16 mouse cellular contexts compared by ENCODE assay signal in genomic region chr7:132777117-132777516, GRCm38 (mm10). TPM values are rescaled to one million over a fixed set of nuclear protein-coding genes. Genes with fewer than 3 reads are reported as not detected.
DNase-seq lines count a peak whose midpoint lies in the region; ATAC-seq lines count a peak whose summit lies in the region.
"Had no signal": no experiment of that assay in that cellular context is flagged by ENCODE, and none has a peak within 500 bp of the region (broad histone marks: within the 10 kb centered on the region; RNA-seq: fewer than 3 reads in every experiment).

No protein-coding gene starts in this region.

- WGBS in liver, embryonic 11.5 days: 84% methylated on average over 7 of the region's 7 CpGs

- DNase-seq in kidney, adult 9 months: peak; percentile 41
- no peak for DNase-seq in kidney, adult 8-10 months
- peak; percentile 5 for DNase-seq in 416B (ENCODE audit: low read depth)
- no peak for DNase-seq in liver, embryonic 11.5 days (ENCODE audit: low spot score)
- no peak for DNase-seq in T-cell, adult 2 months (ENCODE audit: low spot score)
- DNase-seq in B cell, adult 2 months: no peak
- DNase-seq: cerebellum, adult 18-20 months; embryo, embryonic 11 days; gastrocnemius, postnatal 36 days; midbrain, embryonic 14.5 days; spleen, adult 18-20 months; thymus, adult 18-20 months had no signal

- peaks cover 98% of the 10 kb centered on the region for H3K4me1 ChIP-seq in erythroblast, embryonic 14.5 days (ENCODE audit: control insufficient read depth)
- peaks cover 56% of the 10 kb centered on the region for H3K4me1 ChIP-seq in liver, embryonic 11.5 days (replicated peaks; ENCODE audit: control insufficient read depth, insufficient read depth, low read length)

- no peaks in the 10 kb centered on the region for H3K9me3 ChIP-seq in erythroblast, embryonic 14.5 days (ENCODE audit: control insufficient read depth, low read length)
- H3K9me3 ChIP-seq in liver, embryonic 11.5 days (ENCODE audit: control insufficient read depth, low read length): no peaks in the 10 kb centered on the region
- H3K9me3 ChIP-seq: heart, embryonic 15.5 days had no signal

- peak overlapping the region; percentile 58; the same call in 1 of the 2 replicates for H3K9ac ChIP-seq in liver, embryonic 11.5 days (ENCODE audit: low read depth, low read length)
- H3K9ac ChIP-seq: heart, embryonic 15.5 days had no signal

- H3K4me3 ChIP-seq in erythroblast, embryonic 14.5 days (replicated peaks): peak overlapping the region; percentile 70
- no peak overlapping the region for H3K4me3 ChIP-seq in liver, embryonic 11.5 days (ENCODE audit: low read depth, low read length)
- H3K4me3 ChIP-seq: heart, embryonic 15.5 days had no signal

- peak overlapping the region; percentile 77 for H3K27ac ChIP-seq in liver, embryonic 11.5 days (ENCODE audit: low read depth, low read length)
- H3K27ac ChIP-seq: heart, embryonic 15.5 days had no signal

- peaks cover 76% of the 10 kb centered on the region for H3K36me3 ChIP-seq in erythroblast, embryonic 14.5 days (ENCODE audit: control insufficient read depth)
- H3K36me3 ChIP-seq in liver, embryonic 11.5 days (ENCODE audit: control insufficient read depth, insufficient read depth, low read length): peaks cover 2% of the 10 kb centered on the region; the same call in 1 of the 2 replicates

- ATAC-seq in erythroblast, adult 5-6 weeks (replicated peaks; ENCODE audit: low FRiP score, poor library complexity, severe bottlenecking): no peak
- no peak for ATAC-seq in liver, embryonic 11.5 days (replicated peaks; ENCODE audit: low FRiP score)
- ATAC-seq: forebrain, embryonic 16.5 days had no signal

- no peaks in the 10 kb centered on the region for H3K27me3 ChIP-seq in erythroblast, embryonic 14.5 days (ENCODE audit: control insufficient read depth)
- no peaks in the 10 kb centered on the region for H3K27me3 ChIP-seq in liver, embryonic 11.5 days (replicated peaks; ENCODE audit: control insufficient read depth, insufficient read depth, low read length)
- H3K27me3 ChIP-seq: heart, embryonic 15.5 days had no signal

- H3K4me2 ChIP-seq in liver, embryonic 11.5 days: peak overlapping the region; percentile 51
- H3K4me2 ChIP-seq: heart, embryonic 15.5 days had no signal

RNA-seq across cellular contexts. Expression of gene Fam53b, which starts 36.6 kb away (rescaled TPM):
- polyA plus RNA-seq in erythroblast, embryonic 14.5 days (2012): 21.4 and 23.3 TPM in 2 replicates
- 119 and 143 TPM in 2 replicates for total RNA-seq in erythroblast, adult 5-6 weeks (2015; ENCODE audit: low replicate concordance)
- total RNA-seq in erythroblast, adult 5-6 weeks (2017; ENCODE audit: low replicate concordance): 126 and 169 TPM in 2 replicates
- 20.1 and 20.4 TPM in 2 replicates for polyA plus RNA-seq in liver, embryonic 11.5 days (2014; fragmentation: Nextera tagmentation; extraction: Ambion mirVana)

Comparison
In these comparisons a context has a peak if more than half of its experiments do, and no peak if none do; other contexts are left out.
1. DNase-seq: peak in kidney, adult 9 months (single experiment) and 416B (single experiment); none in kidney, adult 8-10 months (0 of 2), liver, embryonic 11.5 days (single experiment), T-cell, adult 2 months (single experiment) and B cell, adult 2 months (0 of 2).